Mouse (Mus musculus) liver, embryonic 12.5 days (tissue): ENCODE measurements at regions not wholly inside any gene's neighbourhood (a gene's known extent, or its start where the extent isn't known, plus 50 kb on each side); places are given as distances from the start of the nearest gene placed in this dataset.

ENCODE experiments used
- ATAC-seq: fragments of 200-750 bp; cut with Nextera tagmentation; 2 replicates; pipeline ENCODE4 v1.8.0; 2017; ENCODE audit warnings: moderate number of reproducible peaks, mild to moderate bottlenecking, moderate library complexity
- H3K27ac ChIP-seq: fragments of 300-500 bp; sonication (generic); 2 replicates; pipeline ENCODE4 v1.5.1; 2016; ENCODE audit warnings: mild to moderate bottlenecking
- H3K27me3 ChIP-seq: fragments of 300-500 bp; sonication (generic); replicated peaks from 2 replicates; pipeline ENCODE4 v1.6.1; 2016; ENCODE audit warnings: mild to moderate bottlenecking, moderate library complexity
- H3K36me3 ChIP-seq: fragments of 300-500 bp; sonication (generic); 2 replicates; pipeline ENCODE4 v1.6.1; 2016; ENCODE audit warnings: mild to moderate bottlenecking, moderate library complexity
- H3K4me1 ChIP-seq: fragments of 300-500 bp; sonication (generic); 2 replicates; pipeline ENCODE4 v1.6.1; 2016
- H3K4me2 ChIP-seq: fragments of 300-500 bp; sonication (generic); 2 replicates; pipeline ENCODE4 v1.6.1; 2016; ENCODE audit warnings: mild to moderate bottlenecking, moderate library complexity
- H3K4me3 ChIP-seq: fragments of 300-500 bp; sonication (generic); 2 replicates; pipeline ENCODE4 v1.5.1; 2016; ENCODE audit warnings: mild to moderate bottlenecking, moderate library complexity
- H3K9ac ChIP-seq: fragments of 300-500 bp; sonication (generic); 2 replicates; pipeline ENCODE4 v1.6.1; 2016; ENCODE audit warnings: mild to moderate bottlenecking, moderate library complexity
- H3K9me3 ChIP-seq: fragments of 300-500 bp; sonication (generic); replicated peaks from 2 replicates; pipeline ENCODE4 v1.6.1; 2016; ENCODE audit warnings: mild to moderate bottlenecking, moderate library complexity
- WGBS: fragments of 180-500 bp; shearing (Covaris S2); methylation state at CpG from one replicate; pipeline ENCODE4 v1.1.7; 2016; ENCODE audit not compliant: insufficient replicate concordance; 5-methylcytosine and 5-hydroxymethylcytosine counted together

DNA sequence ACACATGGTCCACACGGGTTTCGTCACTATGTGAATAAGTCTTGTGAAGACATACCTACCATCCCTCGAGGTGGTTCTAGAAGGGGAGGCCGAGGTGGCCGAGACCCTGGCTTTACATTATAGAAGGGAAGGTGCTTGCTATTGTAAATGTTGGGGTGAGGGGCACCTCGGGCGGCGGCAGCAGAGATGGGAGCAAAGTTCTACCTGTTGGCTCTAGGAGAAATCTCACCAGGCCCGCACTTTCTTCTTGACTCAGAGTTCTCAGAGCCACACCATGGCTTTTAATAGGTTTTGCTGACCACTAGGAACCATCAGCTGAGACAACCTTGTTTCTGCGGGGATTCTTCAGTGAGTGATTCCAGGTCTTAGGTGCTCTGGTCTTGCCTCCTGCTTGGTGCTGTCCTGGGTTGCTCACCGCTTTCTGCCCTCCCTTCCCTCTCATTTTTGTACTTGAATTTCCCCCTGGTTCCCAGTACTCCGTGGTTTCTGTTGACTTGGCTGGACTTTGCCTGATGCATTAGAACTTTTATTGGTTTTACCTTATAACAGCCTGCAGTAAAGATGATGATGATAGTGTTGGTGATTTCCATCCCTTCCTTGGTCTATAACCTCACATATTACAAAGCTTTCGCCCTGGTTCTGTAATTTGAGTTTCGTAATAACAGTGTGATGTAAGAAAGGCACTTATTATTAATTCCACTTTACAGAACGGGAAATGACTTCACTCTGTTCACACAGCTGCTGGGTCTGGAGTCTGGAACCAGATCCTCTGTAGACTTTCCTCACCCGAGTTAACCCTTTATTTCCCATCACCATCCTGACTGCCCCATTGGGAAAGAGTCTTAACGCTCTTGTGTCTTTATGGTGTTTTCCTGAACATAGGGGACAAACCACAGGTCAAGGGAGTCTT is 185.6 kb downstream of the 4933412E24Rik start:
- 68% methylated on average over 17 of the region's 17 CpGs for whole genome bisulfite sequencing
- Histone ChIP-seq H3K36me3 (no peaks in the 10 kb centered on the region), H3K27ac (no peak overlapping the region)

DNA sequence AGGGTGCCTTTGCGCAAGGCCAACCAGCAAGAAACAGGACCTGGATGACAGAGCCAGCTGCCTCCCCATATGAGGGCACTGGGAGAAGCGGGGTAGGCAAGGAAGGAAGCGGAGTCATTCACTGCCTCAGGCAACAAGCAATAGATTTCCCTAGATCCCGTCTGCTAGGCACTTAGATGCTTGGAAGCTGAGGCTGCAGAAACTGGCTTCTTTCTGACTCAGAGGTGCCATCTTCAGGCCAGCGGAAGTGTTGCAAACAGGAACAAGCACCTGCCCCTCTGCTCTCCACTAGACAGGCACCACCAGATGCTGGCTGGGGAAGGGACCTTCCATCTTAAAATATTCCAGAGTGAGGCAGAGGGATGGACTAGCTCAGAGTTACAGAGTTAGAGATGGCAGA is 188.0 kb downstream of the 4933412E24Rik start:
- H3K4me1 ChIP-seq = no peaks in the 10 kb centered on the region
- no peak overlapping the region for H3K4me3 ChIP-seq
- WGBS = 16% methylated on average over 5 of the region's 5 CpGs
- no peaks in the 10 kb centered on the region for H3K27me3 ChIP-seq
- ATAC-seq = no peak; the same call in 1 of the 2 replicates
- no peaks in the 10 kb centered on the region for H3K9me3 ChIP-seq
- no peak overlapping the region for H3K27ac ChIP-seq
- H3K4me2 ChIP-seq = no peak overlapping the region
- no peak overlapping the region for H3K9ac ChIP-seq
- H3K36me3 ChIP-seq = no peaks in the 10 kb centered on the region

More for the DNA sequence above, 185.6 kb downstream of the 4933412E24Rik start:
- H3K9me3 ChIP-seq = no peaks in the 10 kb centered on the region
- ATAC-seq = no peak
- H3K9ac ChIP-seq = no peak overlapping the region
- no peaks in the 10 kb centered on the region for H3K4me1 ChIP-seq
- no peak overlapping the region for H3K4me3 ChIP-seq
- no peak overlapping the region for H3K4me2 ChIP-seq
- no peaks in the 10 kb centered on the region for H3K27me3 ChIP-seq

DNA sequence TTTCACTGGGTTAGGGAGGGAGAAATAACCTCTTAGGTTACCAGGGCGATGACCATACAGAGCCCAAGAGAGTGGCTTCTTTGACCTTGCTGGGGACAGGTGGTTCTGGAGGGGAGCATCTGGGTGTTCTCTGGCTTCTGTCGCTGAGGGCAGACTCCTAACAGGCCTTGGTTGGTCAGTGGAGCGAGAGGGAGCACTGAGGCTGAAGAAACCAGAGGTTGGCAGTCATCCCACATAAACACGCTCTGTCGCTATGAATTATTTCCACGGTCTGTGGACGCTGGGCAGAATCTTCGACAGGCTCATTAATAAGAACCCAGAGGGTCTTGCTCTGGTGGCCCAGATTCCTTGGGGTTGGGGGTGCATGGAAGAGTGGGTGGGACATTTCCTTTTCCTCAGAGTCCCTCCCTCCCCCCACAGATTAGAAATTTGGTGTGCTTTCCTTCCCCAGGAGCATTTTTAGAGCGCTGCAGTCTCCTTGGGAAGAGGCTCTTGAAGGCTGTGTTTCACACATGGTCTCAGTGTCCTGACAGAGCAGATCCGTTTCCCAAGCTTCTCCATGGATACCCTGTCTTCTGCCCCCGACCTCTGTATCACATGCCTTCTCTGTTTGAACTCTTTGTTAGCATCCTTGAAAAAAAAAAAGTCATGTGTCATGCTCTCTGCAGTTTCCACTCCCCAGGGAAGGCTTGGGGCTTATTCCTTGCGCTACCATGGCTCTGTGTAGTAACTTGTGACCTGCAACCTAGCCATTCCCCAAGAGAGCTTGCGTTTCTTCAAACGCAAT is 190.1 kb downstream of the 4933412E24Rik start:
- peaks cover 6% of the 10 kb centered on the region; the same call in 1 of the 2 replicates for H3K4me1 ChIP-seq
- H3K4me2 ChIP-seq = no peak overlapping the region
- no peak overlapping the region for H3K4me3 ChIP-seq
- no peak overlapping the region for H3K27ac ChIP-seq
- H3K27me3 ChIP-seq = no peaks in the 10 kb centered on the region
- no peaks in the 10 kb centered on the region for H3K9me3 ChIP-seq
- no peak overlapping the region for H3K9ac ChIP-seq
- no peak for ATAC-seq
- no peaks in the 10 kb centered on the region for H3K36me3 ChIP-seq
- WGBS = 69% methylated on average over 14 of the region's 14 CpGs

DNA sequence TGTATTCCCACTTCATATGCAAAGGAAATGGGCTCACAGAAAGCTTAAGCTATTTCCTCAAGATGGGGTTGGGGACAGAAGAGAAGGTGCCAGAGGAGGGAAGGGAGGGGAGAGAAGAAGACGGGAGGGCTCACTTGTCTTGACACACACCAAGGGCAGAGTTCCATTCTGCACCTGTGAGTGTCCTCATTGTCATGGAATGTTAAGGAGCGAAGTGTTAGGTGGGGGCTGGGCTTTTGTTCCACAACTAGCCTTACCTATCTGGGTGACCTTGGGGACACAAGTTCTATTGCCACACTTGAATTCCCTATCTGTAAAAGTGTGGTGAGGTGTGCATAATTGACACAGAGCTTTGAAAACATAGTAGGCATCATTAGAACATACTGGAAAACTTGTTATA is 192.5 kb downstream of the 4933412E24Rik start:
- no peak overlapping the region for H3K9ac ChIP-seq
- H3K4me3 ChIP-seq = no peak overlapping the region
- 44% methylated on average over 2 of the region's 2 CpGs for WGBS
- no peaks in the 10 kb centered on the region for H3K27me3 ChIP-seq
- no peak overlapping the region for H3K4me2 ChIP-seq
- no peaks in the 10 kb centered on the region for H3K9me3 ChIP-seq
- H3K27ac ChIP-seq = no peak overlapping the region
- no peaks in the 10 kb centered on the region for H3K36me3 ChIP-seq
- peaks cover 6% of the 10 kb centered on the region; the same call in 1 of the 2 replicates for H3K4me1 ChIP-seq
- no peak for ATAC-seq

DNA sequence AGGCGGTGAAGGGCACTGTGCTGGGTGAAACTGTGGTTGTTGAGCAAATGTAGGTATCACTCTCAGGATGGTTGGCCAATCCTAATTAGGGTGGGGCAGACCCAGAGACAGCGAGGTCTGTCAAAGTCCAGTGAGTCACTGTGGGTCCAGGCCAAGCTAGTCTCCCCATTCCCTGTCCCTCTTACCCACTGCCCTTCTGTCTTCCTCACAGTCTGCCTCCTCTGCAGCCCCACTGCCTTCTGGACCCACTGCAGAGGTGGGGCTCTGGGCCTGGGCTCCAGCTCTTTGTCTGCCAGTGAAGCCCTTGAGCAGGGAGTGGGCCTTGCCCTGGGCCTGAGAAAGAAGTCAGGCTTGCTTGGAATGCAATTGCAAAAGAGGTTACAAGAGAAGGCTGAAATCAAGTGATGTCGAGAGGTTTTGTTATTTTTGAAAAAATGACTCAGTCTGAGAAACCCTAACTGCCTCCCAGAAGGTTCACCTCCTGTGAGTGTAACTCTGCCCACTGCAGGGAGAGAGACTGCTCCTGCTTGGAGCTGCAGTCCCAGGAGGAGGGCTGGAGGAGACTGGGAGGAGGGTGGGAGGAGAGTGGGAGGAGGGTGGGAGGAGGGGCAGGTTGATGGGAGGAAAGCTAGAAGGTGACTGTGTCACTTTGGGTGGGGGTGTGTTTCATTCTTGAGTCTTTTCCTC is 193.3 kb downstream of the 4933412E24Rik start:
- Histone ChIP-seq H3K9ac (no peak overlapping the region), H3K4me1 (peaks cover 6% of the 10 kb centered on the region; the same call in 1 of the 2 replicates), H3K4me2 (no peak overlapping the region), H3K36me3 (no peaks in the 10 kb centered on the region), H3K27me3 (no peaks in the 10 kb centered on the region), H3K9me3 (no peaks in the 10 kb centered on the region), H3K4me3 (no peak overlapping the region), H3K27ac (no peak overlapping the region)
- ATAC-seq = no peak
- 60% methylated on average over 3 of the region's 3 CpGs for WGBS

DNA sequence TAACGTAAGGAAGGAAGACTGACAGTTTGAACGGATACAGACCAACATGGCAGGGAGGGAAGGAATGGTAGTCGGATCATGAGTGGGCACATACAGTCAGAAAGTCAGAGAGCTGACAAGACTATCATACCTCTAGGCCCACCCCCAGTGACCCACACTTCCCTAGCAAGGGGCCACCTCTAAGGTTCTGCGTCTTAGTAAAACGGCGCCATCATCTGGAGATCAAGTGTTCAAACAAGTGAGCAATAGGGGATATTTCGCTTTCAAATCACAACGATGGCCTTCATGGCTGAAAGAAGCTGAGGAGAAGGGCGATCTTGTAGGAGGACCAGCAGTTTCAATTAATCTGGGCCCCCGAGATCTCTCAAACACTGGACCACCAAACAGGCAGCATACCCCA is 196.1 kb downstream of the 4933412E24Rik start:
- H3K4me2 ChIP-seq = no peak overlapping the region
- WGBS = 53% methylated on average over 10 of the region's 10 CpGs
- no peak overlapping the region for H3K9ac ChIP-seq
- no peak overlapping the region for H3K27ac ChIP-seq
- no peaks in the 10 kb centered on the region for H3K36me3 ChIP-seq
- no peaks in the 10 kb centered on the region for H3K27me3 ChIP-seq
- peaks cover 6% of the 10 kb centered on the region; the same call in 1 of the 2 replicates for H3K4me1 ChIP-seq
- H3K4me3 ChIP-seq = no peak overlapping the region
- H3K9me3 ChIP-seq = no peaks in the 10 kb centered on the region
- ATAC-seq = no peak

DNA sequence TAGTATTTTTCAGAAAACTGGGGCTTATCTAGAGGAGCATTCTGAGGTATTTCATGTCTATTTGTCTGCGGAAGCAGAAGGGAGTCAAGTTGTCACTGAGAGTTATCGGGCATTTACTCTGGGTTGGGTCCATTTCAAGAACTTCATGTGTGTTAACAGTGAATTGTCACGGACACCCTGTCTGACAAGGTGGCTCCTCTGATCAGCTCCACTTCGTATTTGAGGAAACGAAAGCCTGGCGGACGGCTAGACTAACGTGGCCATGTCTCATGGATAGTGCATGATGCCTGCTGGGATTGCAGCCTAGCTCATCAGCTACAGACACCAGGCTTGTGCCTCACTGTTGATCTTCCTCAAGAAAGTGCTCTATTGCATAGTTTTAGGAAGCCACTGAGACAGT is 200.4 kb downstream of the 4933412E24Rik start:
- H3K4me3 ChIP-seq = no peak overlapping the region
- no peak overlapping the region for H3K4me2 ChIP-seq
- H3K36me3 ChIP-seq = no peaks in the 10 kb centered on the region
- no peaks in the 10 kb centered on the region for H3K4me1 ChIP-seq
- no peak overlapping the region for H3K9ac ChIP-seq
- WGBS = 78% methylated on average over 8 of the region's 8 CpGs
- H3K27ac ChIP-seq = no peak overlapping the region
- no peaks in the 10 kb centered on the region for H3K9me3 ChIP-seq
- no peaks in the 10 kb centered on the region for H3K27me3 ChIP-seq
- no peak for ATAC-seq

DNA sequence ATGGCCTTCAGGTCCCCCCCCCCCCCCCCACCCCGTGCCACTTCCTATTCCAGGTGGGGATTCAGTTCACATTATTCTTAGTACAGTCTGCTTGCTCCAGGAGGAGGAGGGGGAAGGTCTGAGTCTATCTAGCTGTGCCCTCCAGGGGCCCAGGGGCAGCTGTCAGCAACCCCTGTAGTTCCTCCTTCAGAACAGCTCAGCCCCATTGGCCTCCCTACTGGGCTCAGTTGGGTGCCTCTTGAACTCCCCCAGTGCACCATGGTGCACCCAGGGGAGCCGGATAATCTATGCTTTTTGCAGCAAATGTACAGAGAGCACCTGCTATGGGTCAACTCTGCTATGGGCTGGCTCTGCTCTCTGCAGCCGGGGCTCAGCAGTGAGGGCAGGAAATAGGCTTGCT is 204.8 kb downstream of the 4933412E24Rik start:
- ATAC-seq = no peak
- H3K4me3 ChIP-seq = no peak overlapping the region
- 27% methylated on average over 3 of the region's 3 CpGs for WGBS

DNA sequence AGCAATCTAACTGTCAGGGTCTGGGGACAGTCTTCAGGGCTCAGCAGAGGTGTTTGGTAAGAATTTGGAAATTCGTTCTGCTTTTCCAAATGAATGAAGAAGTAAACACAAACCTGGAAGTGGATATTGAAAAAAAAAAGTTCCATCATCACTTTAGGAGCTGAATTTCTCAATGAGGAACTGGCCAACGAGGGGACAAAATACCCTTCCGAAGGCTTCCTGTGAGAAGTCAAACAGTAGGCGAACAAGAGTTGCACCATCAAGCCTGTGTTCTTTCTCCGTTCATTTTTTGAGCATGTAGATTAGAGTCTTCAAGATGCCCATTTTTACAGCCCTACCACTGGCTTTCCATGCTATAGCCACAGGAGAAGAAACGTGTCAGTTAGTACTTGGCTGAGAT is 207.1 kb downstream of the 4933412E24Rik start:
- H3K9ac ChIP-seq = no peak overlapping the region
- no peak overlapping the region for H3K4me3 ChIP-seq
- H3K4me1 ChIP-seq = no peaks in the 10 kb centered on the region
- 66% methylated on average over 6 of the region's 6 CpGs for WGBS
- no peak overlapping the region for H3K27ac ChIP-seq
- H3K27me3 ChIP-seq = no peaks in the 10 kb centered on the region
- no peaks in the 10 kb centered on the region for H3K9me3 ChIP-seq
- ATAC-seq = no peak
- H3K36me3 ChIP-seq = no peaks in the 10 kb centered on the region
- no peak overlapping the region for H3K4me2 ChIP-seq

More for the DNA sequence above, 204.8 kb downstream of the 4933412E24Rik start:
- Histone ChIP-seq H3K27me3 (no peaks in the 10 kb centered on the region), H3K4me1 (no peaks in the 10 kb centered on the region), H3K9me3 (no peaks in the 10 kb centered on the region), H3K36me3 (no peaks in the 10 kb centered on the region), H3K4me2 (no peak overlapping the region), H3K27ac (no peak overlapping the region), H3K9ac (no peak overlapping the region)

DNA sequence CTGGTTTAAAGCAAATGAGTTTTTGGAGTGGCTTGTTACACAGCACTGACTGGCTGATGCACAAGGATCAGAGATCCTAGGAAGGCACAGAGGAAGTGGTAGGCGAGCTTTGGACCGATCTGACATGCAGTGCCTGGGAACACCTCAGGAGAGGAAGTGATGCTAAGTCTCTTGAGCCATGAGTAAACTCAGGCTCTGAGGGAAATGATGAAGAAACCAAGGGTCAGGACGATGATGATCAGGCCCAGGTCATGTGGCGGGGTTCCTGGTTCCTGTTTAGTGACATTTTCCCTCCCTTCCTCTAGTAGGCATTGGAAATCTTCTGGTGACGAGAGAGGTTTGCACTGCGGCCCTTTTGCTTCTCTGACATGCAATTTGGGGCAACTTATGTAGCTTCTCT is 208.7 kb downstream of the 4933412E24Rik start:
- 54% methylated on average over 6 of the region's 6 CpGs for WGBS
- Histone ChIP-seq H3K27ac (no peak overlapping the region), H3K27me3 (no peaks in the 10 kb centered on the region), H3K9ac (no peak overlapping the region), H3K36me3 (no peaks in the 10 kb centered on the region), H3K9me3 (no peaks in the 10 kb centered on the region), H3K4me2 (no peak overlapping the region), H3K4me1 (no peaks in the 10 kb centered on the region), H3K4me3 (no peak overlapping the region)
- no peak for ATAC-seq

DNA sequence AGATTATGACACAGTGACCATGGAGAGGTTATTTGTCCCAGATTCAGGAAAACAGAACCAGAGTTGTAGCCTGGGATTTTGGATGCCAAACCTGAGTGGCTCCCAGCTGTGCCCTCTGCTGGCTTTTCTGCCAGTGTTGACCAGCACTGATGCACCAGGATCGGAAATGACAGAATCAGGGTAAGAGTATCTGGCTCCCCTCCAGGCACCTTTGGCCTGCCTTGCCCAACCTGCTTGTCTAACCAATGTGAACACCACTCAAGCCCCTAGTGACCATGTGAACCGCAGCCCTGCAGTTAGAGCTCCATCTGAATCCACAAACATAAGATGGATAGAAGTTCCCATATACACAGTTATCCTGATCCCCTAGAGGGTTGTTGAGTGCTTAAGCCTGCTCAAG is 210.6 kb downstream of the 4933412E24Rik start:
- H3K27me3 ChIP-seq = no peaks in the 10 kb centered on the region
- no peaks in the 10 kb centered on the region for H3K4me1 ChIP-seq
- H3K4me2 ChIP-seq = no peak overlapping the region
- H3K27ac ChIP-seq = no peak overlapping the region
- no peaks in the 10 kb centered on the region for H3K9me3 ChIP-seq
- H3K9ac ChIP-seq = no peak overlapping the region
- 77% methylated on average over 2 of the region's 2 CpGs for WGBS
- no peaks in the 10 kb centered on the region for H3K36me3 ChIP-seq
- ATAC-seq = no peak
- H3K4me3 ChIP-seq = no peak overlapping the region

DNA sequence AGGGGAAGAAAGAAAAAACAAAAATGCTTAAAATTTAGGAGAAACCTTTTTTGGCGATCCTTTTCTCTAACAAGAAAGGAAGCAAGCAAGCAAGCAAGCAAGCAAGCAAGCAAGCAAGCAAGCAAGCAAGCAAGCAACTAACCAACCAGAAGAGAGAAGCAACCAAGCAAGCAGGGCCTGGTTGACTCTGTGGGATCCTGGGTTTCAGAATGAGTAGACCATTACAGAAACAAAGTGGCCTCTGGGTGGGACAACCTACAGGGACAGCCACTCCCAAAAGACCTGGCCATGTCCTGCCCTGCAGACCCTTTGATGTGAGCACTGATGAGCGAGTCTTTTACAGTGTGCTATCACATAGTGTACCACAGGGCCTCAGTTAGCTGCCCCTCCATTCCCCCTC is 211.6 kb downstream of the 4933412E24Rik start:
- no peak overlapping the region for H3K4me2 ChIP-seq
- H3K27ac ChIP-seq = no peak overlapping the region
- ATAC-seq = no peak
- H3K36me3 ChIP-seq = no peaks in the 10 kb centered on the region
- no peak overlapping the region for H3K4me3 ChIP-seq
- H3K27me3 ChIP-seq = no peaks in the 10 kb centered on the region
- H3K9me3 ChIP-seq = no peaks in the 10 kb centered on the region
- WGBS = 70% methylated on average over 2 of the region's 2 CpGs
- no peak overlapping the region for H3K9ac ChIP-seq
- no peaks in the 10 kb centered on the region for H3K4me1 ChIP-seq
